Mouse (Mus musculus): ENCODE measurements around the gene Vrk1. TPM values are rescaled to one million over a fixed set of nuclear protein-coding genes. Genes with fewer than 3 reads are reported as not detected.
A peak's percentile ranks its signal among the peaks of the same experiment; 100 is the strongest.

Gene Vrk1
- total RNA-seq, 1 experiment from 2014 or later: 21.5 TPM

DNA sequence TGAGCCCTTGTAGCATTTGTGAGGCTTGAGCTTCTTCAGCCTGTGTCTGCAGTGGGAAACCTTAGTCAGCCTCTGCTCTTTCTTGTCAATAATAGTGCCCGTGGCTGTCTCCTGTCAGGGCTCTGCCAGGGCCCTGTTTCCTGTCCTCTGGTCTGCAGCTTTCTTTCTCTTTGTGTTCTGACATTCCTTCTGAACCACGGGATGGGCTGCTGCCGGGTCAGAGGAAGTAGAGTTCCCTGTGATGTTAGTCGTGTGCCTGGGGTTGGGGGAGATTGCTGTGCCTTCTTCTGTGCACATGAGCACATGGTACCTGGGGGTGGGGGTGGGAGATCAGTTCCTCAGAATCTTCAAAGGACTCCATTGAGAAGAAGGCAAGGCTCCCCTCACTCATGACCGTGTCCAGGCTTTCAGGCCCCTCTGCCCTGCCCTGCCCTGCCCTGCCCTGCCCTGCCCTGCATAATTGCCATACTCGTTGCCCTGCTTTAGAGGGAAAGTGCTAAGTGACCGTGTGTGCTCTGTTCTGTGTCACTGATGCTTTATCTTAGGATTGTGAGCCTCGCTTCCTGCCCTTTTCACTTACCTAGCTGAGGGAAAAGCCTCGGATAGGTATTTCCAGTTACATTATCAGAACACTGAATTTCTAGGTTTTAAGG, 36.2 kb downstream of the Vrk1 start:
- no peak for DNase-seq

DNA sequence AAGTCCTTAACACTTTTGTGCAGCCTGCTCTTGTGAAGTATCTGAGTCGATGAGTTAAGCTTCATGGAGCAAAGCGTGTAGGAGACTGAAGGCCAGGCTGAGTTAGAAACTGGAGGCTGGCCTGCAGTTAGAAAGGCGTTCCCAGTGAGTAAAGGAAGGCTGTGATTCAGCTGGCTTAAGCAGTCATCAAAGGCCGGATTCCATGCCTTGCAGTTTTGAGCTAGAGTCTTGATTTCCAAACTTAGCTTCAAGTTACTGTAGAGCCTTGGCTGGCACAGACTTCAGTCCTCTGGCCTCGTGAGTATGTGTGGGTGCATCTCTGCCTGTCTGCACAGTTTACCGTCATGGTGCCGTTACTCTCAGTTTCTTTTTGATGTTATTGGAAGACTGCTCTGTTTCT, 42.2 kb downstream of the Vrk1 start:
- peak; percentile 46 for DNase-seq

DNA sequence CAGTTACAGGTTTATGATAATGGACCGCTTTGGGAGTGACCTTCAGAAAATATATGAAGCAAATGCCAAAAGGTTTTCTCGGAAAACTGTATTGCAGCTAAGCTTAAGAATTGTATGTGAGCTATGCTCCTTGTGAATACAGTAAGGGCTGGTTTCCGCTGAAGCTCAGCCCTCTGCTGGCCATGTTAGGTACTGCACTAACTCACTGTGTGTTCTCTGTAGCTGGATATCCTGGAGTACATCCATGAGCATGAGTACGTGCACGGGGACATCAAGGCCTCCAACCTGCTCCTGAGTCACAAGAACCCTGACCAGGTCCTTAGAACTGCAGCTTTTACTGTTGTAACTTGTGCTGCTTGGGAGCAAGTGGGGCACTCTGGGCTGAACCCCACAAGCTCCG, 45.8 kb downstream of the Vrk1 start:
- peak; percentile 87 for DNase-seq

DNA sequence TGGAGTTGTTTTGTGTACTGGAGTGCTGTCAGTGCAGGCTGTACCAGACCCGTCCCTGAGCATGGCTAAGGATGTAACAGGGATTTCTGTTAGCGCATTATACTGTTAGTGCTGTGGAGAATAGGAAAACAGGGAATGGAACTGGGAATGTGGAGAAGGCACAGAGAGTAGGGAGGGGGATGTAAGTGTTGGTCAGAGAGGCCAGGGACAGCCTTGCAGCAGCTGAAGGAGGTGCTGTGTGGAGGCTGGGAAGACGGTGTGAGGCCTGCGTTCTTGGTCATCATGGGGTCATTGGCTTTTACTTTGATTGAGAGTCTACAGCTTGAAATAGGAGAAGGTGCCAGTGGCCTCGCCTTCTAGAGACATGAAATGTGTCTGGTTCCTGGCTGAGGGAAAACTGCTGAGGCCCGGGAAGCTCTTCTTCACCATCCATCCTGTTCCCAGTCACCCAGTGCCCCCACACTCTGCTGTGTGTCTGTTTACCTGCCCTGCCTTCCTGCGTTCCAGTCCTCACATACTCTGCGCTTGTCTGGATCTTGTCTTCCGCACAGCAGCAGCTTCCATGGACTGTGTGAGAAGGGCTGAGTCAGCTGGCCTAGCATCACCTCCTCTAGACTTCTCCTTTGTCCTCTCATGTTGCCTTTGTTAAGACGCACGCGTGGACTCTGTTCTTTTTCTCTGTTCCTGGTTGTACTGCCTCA, 50.0 kb downstream of the Vrk1 start:
- DNase-seq: no peak

DNA sequence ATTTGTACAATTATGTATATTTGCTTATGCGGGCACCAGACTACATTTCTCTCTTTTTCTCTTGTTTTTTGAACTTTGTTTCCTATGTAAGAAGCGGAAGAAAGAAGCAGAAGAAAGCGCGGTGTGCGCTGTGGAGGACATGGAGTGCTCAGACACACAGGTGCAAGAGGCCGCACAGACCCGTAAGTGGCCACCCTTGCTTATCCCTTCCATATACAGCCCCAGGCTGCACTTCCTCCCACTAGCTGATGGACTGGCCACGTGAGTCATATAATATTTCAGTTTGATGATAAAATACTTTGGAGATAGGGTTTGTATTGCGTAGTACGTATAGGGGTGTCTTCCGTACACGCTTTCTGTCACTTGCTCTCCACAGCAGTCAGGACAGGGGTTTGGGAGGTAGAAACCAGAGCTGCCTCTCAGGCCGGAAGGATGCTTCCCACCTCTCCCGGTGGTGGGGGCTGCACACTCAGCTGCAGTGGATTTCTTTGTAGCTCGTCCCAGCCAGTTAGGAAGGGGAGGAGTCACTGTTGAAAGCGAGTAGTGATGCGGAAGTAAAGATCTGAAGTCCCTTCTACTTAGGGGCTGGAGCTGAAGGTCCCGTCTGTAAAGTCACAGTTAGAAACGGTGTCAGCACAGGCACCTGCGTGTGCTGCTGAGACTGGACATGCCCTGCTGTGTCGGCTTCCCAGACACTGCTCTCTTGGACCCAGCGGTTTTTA, 60.6 kb downstream of the Vrk1 start:
- no peak for DNase-seq

DNA sequence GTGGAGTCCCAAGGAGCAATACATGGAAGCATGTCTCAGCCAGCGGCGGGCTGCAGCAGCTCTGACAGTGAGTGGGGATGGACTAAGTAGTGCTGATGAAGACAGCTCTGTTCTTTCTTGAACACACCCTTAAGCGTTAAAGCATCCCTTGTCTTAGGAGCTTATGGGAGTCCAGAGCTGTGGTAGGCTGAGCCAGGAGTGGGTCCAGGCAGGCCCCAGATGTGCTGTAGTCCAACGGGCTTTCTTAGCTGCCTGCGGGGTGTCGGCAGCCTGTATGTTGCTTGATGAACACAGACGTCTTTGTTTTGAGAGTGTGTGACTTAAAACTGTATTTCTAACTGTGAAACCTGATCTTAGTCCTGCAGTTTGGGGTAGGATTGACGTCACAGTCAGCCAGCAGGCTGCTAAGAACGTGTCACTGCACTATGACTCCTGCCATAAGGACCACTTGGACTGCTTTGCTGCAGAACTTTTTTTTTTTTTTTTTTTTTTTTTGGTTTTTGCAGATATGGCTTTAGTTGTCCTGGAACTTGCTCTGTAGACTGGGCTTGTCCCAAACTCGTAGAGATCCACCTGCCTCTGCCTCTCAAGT, 61.6 kb downstream of the Vrk1 start:
- no peak for DNase-seq

DNA sequence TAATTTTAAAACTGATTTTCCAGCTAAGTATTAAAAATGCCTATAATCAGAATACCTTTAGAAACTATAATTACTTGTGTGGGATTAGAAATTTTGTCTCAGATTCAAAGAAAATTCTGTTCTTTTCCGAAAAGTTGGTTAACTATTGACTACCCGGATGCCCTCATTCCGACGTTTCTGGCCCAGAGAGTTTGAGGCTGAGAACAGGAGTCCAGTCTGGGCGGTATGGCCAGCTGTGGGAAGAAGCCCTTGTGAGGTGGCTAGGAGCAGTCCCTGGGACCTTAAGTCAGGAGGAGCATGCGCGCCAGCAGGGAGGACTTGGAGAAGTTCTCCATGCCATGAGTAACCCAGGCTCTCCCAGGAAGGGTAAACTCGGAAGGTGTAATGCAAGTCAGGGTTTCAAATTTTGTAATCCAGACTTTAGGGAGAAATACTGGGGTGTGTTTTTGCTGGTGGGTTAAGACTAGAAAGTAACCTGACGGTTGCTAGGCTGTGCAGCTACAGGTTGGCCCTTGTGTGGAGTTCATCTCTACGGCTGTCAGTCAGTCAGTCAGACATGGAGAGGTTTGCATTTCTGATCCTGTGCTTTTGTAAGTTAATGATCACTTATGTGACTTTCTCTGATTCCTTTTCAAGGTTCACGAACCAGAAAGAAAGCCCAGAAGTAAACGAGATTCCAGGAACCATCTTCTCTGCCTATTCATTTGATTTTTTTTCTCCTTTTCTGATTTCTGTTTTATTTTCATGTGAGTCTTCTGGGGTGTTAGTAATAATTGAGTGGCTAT, 64.5 kb downstream of the Vrk1 start:
- DNase-seq: no peak

DNA sequence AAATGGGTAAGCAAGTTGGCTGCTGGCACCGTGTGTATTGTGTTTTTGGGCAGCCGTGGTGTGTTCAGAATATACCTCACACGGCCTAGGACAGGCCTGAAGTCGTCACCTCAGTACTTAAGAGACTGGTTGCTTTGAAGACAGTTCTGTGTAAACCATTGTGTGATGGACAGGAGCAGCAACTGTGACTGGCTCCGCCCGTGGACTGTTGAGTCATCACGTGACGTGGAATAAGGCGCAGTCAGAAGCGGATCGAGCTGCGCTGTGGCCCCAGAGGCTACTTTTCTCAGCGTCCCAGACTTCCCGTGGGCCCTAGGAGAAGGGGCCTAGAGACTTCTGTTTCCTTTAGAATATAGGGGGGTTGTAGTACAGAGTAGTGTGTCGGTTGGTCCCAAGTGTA, 66.1 kb downstream of the Vrk1 start:
- DNase-seq: no peak

DNA sequence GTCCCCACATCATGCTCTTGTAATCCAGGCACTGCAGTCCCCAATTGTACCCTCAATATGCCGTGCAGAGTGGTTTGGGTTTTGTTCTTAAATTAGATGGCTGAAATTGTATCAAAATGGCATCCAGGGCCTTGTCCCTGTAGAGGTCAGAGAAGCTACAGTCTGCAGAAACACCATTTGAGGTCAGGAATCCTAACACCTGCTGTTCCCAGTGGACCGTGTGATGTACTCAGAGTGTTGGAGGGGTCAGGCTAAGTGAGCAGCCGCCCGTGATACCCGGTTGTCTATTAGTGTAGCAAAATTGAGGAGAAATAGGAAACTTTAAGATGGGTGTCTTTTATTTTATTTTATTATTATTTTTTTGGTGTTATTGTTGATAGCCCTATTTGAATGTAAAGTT, 70.5 kb downstream of the Vrk1 start:
- DNase-seq: no peak

DNA sequence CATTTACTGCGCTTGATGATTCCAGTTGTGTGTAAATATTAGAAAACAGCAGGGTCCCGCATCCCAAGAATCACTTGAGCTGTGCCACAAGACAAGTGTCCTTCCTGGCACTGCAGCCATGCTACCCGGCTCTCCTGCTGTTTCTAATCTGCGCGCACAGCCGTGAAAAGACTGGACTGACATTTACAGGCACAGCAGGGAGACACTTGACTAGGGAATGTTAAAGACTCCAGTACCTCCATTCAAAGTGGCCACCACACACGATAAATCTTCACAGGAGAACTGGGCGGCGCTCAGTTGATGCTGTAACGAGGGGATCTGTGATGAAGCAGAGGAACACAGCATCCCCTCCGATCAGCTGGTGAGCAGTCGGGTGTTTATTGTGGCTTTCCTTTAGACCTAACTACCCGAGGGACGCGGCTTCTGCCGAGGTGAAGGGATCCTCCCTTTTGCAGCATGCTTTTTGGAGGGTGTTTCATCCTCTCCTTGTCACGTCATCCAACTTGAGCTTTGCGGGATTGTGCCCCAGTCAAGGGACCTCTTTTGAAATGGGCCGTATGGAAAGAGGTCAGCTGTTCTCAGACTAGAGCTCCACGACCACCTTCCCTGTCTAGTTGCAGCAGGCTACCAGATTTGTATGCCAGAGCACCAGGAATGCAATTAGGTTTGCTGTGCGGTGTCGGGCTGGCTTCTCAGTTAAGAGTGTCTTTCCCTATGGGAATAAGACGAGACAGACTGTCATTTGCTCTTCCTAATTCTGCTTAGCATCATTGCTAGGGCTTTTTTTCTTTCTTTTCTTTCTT, 71.1 kb downstream of the Vrk1 start:
- no peak for DNase-seq

DNA sequence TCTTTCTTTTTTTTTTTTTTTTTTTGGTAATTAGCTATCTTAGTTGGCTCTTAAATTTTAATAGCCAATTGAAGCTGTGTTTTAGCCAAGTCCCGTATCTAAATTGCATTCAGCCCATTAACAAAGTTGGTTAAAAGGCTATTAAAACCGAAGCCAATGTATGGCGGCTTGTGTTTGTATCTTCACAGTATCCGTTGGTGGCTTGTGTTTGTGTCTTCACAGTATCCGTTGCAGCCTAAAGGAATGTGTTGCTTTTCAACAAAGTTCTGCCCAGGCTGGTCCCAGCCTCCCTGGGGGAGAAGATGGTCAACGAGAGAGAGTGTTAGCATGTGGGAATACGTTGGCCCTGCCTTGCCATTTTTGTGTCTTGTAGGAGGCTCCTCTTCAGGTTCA, 71.7 kb downstream of the Vrk1 start:
- no peak for DNase-seq

DNA sequence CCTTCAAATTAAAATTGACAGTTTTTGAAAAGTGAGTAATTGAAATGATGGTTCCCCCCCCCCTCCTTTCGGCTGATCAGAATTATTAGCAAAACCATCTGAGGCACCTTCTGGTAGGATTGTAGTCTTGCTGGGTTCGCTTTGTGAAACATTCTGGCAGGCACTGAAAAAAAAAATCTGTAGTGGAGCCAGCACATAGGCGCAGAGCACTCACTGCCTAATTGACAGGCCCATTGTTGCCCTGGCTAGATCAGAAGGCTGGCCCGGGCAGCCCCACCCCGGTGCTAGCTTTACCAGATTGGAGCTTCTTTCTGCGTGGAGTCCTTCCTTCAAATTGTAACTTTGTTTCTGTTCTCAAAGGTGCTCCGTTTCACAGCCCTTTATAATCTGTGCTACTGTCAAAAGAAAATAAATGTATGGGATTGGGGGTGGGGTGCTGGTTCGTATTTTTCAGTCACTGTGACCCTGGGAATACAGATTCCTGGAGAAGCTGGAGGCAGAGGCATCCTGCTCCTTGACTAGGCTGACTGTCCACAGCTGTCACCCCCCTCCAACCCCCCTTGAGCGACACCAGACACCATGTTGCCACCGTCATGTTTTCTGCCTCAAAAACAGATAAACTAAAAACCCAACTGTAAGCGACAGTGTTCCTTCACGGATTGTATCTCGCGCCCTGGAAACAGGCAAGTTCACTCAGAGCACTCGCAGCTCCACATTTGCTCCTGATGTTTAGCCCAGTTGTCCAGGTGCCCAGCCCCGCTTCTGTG, 72.3 kb downstream of the Vrk1 start:
- no peak for DNase-seq

DNA sequence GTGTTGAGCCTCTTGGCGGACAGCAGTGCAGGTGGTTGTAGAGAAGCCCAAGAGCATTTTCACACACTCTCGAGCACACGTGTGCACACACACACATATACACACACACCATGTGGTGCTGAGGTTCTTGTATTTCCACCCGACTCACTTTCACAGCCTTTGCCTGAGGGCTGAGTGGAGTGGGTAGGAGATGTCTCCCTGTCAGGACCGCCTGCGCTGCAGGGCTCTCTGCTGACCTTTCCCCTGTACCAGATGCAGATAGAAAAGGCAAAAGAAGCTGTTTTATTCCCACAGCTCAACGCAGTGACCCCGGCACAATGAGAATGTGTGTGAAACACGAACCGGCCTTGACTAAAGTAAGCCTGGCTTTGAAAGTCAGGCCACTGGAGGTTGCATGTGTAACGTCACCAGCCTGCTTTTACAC, 72.9 kb downstream of the Vrk1 start:
- no peak for DNase-seq

DNA sequence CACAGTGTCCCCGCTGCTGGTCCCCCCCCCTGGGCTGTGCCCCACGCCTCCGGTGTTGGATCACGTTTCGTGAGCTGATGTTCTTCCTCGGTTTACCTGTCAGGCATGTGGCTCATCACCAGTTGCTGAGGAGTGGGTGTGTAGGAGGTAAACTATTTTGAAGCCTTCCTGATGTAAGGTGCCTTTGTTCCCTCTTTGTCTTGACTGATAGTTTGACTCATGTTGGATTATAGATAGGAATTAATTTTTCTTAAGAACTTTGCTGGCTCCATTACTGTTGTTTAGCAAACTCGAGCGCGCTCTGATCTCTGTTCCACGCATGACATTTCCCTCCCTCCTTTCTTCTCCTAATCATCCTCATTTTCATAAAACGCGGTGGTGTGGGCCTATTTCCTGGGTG, 74.1 kb downstream of the Vrk1 start:
- no peak for DNase-seq

DNA sequence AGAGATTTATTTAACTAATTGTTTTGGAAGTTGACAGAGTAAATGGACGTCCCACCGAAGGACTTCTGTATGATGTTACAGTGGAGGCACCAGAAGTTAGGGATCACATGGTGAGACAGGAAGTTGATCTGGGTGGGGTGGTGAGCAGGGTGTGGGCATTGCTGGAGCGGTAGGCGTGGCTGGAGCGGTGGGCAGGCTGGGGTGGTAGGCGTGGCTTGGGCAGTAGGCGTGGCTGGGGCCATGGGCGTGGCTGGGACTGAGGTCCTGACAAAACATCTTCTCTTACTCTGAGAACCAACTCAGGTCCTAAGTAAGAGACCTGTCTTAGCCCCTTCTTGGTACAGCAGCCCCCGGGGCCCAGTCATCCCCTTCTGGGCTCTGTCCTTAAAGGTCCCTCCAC, 84.8 kb downstream of the Vrk1 start:
- DNase-seq: no peak

DNA sequence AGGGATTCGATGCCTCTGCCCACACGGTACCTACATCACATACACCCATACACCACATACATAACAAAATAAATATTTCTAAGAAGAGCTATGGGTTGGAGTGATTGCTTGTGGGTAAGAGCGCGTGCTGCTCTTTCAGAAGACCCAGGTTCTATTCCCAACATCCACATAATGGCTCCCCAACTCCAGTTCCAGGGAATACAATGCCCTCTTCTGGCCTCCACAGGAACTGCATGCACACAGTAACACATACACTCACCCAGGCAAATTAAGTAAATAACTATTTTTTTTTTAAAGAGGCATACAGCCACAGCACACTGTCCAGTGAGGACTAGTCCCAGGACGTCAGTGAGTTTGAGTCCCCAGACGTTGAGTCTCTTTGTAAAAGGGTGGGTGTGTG, 92.0 kb downstream of the Vrk1 start:
- no peak for DNase-seq

DNA sequence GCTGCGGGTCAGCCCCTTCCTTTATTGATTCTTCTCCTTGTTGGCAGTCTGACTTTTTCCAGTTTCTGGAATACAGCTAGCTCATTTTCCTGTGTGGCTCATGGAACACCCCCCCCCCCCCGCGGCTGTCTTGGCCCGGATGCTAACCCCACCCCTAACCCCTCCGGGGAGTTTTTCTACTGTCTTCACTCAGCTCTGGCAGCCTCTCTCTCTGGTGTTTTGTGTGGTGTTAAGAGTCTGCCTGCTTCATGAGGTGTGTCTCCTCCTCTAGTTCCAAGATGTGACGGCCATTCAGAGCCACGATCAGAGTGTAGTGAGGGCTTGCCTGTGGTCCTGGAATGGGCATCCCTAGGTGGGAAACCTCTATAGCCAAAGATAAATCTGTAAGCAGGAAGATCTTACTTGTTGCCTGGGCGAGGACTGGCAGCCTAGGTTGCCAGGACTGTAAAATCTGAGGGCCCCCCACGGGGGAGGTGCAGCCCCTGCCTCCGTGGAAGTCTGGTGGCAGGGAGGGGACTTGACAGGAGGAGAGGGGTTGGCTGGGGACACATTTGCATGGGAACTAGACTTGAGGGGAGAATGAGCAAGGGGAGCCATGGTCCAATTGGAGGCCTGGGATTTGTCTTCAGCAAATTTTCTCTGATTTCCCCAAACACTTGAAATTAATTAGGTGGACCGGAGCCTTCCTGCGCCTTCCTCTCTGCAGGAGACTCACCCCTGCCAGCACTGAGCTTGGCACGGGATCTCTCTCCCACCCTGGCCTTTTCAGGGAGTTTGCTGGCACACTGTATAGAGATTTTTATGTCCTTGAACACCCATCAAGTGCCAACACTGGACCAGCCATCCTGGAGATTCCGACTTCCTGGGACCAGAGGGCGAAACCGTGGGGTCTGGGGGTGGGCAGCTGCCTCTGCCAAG, 93.0 kb downstream of the Vrk1 start:
- DNase-seq: no peak

DNA sequence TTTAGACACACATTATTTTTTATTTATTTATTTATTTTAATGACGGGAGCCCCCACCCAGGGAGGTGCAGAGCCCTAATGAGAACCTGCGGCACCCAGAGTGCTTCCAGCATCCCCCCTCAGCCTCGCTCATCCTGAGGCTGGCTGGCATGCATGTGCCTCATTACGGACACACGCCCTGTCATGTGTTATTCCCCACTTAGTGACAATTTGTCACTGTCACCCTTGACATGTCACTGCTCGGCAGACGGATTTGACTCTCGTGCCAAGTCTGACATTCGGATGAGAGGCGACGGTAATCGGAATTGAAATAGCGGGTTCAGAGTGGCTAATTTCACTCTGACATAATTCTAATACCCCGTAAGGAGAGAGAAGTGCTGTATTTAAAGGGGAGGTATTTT, 97.2 kb downstream of the Vrk1 start:
- DNase-seq: no peak

DNA sequence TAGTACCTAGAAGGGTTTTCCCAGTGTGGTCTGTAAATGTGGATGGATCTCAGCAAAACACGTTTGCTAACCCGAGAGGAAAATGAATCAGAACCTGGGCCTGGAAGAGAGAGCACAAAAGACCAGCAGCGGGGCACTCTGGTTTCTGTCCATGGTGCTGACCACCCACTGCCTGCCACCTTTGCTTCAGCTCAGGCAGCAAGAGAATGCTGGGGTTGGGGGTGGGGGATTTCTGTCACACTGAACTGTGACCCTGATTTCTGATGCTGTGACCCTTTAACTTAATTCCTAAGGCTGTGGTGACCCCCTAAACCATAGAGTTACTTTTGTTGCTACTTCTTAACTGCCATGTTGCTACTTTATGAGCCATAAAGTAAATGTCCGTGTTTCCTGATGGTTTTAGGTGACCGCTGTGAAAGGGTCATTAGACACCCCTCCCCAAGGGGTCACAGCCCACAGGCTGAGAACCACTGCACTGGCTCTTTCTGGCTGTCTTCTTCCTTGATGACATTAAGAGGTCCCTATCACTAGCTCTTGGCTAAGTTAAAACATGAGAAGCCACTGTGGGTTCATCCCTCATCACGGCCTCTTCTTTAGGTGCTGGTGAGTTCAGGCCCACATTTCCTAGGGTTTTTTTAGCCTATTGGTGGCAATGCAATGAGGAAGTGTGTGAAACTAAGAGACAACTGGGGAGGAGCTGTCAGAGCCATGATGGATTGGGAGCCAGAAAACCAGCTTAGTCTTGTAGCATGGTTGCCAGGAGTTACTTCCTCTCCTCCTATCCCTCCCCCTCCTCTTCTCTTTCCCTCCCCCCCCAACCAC, 105.3 kb downstream of the Vrk1 start:
- DNase-seq: peak; percentile 75
